Mouse (Mus musculus) ES-E14 (cell line): ENCODE measurements around the gene Kirrel3. TPM values are rescaled to one million over a fixed set of nuclear protein-coding genes. Genes with fewer than 3 reads are reported as not detected.

Experiments used
- DNase-seq: peaks from one replicate; pipeline ENCODE4 v3.0.0-alpha.2; 2013; ENCODE audit warnings: low read depth, low spot score
- H3K27ac ChIP-seq: 2 replicates; pipeline ENCODE4 v1.5.1; 2012; ENCODE audit warnings: low read depth, mild to moderate bottlenecking, low read length, moderate library complexity, mixed read lengths; ENCODE audit not compliant: poor library complexity, insufficient read depth, severe bottlenecking
- H3K36me3 ChIP-seq: 2 replicates; pipeline ENCODE4 v1.6.1; 2012; ENCODE audit warnings: mild to moderate bottlenecking, low read length, moderate library complexity, mixed read lengths; ENCODE audit not compliant: control insufficient read depth, poor library complexity, insufficient read depth, severe bottlenecking
- H3K4me1 ChIP-seq, 2 experiments: fragments of 150-350 bp in 1 of 2; sonication (generic) in 1 of 2; 2 replicates each; pipeline ENCODE4 v1.6.1; 2012; ENCODE audit warnings: low read length in 2 of 2, mild to moderate bottlenecking in 1 of 2, mixed read lengths in 1 of 2; ENCODE audit not compliant: control insufficient read depth in 2 of 2, insufficient read depth in 2 of 2, poor library complexity in 1 of 2
- H3K4me3 ChIP-seq, 2 experiments: fragments of 150-350 bp in 1 of 2; sonication (generic) in 1 of 2; 2 replicates each; pipeline ENCODE4 v1.5.1; 2012; ENCODE audit warnings: low read length in 2 of 2, low read depth in 1 of 2, mild to moderate bottlenecking in 1 of 2, mixed read lengths in 1 of 2; ENCODE audit not compliant: insufficient read depth in 1 of 2, poor library complexity in 1 of 2, severe bottlenecking in 1 of 2
- H3K9ac ChIP-seq: 2 replicates; pipeline ENCODE4 v1.6.1; 2012; ENCODE audit warnings: low read depth, mild to moderate bottlenecking, low read length, mixed read lengths; ENCODE audit not compliant: poor library complexity, insufficient read depth, severe bottlenecking
- H3K9me3 ChIP-seq: fragments of 150-350 bp; sonication (generic); 2 replicates; pipeline ENCODE4 v1.6.1; 2012; ENCODE audit warnings: low read depth, mild to moderate bottlenecking, low read length; ENCODE audit not compliant: control insufficient read depth, insufficient read depth
- CHD2 ChIP-seq: IDR thresholded peaks from 2 replicates; pipeline ENCODE4 v1.6.1; 2014; ENCODE audit warnings: mild to moderate bottlenecking, low read depth, low read length, inconsistent platforms
- HCFC1 ChIP-seq: IDR thresholded peaks from 2 replicates; pipeline ENCODE4 v1.6.1; 2012; ENCODE audit warnings: low read length, inconsistent platforms, borderline replicate concordance; ENCODE audit not compliant: insufficient read depth
- MAFK ChIP-seq: IDR thresholded peaks from 2 replicates; pipeline ENCODE4 v1.6.1; 2014; ENCODE audit warnings: mild to moderate bottlenecking, low read depth, low read length, inconsistent platforms; ENCODE audit not compliant: insufficient read depth
- ZC3H11A ChIP-seq: IDR thresholded peaks from 2 replicates; pipeline ENCODE4 v1.6.1; 2012; ENCODE audit warnings: low read depth, mild to moderate bottlenecking, inconsistent platforms, low read length, borderline replicate concordance
- ZNF384 ChIP-seq: IDR thresholded peaks from 2 replicates; pipeline ENCODE4 v1.6.1; 2012; ENCODE audit warnings: low read depth, low read length, inconsistent platforms
- in situ Hi-C, 2 experiments: fragments of 600-800 bp; cut with MboI; formaldehyde crosslinking; loops; one replicate each; pipeline ENCODE4 v1.15.1; 2025; ENCODE audit warnings: low sequenced_read_pairs in 2 of 2, inconsistent platforms in 1 of 2; ENCODE audit not compliant: unreplicated experiment in 2 of 2
- total RNA-seq: library from RNA; depleted of rRNA; stranded (reverse); fragments of 300-350 nt; gene quantifications from 2 replicates; pipeline ENCODE4 v1.2.3, GENCODE M21; 2012

The Kirrel3 gene
- total RNA-seq, 1 experiment: 0.67 TPM

- in situ Hi-C loops: loop anchor here (25.0 kb wide), 2 partner anchors 678 to 1947 kb away; partner anchors contain the start of gene Fli1 (in 1 of the 2)
- TF ChIP-seq MAFK (no peak), CHD2 (no peak), ZNF384 (no peak), ZC3H11A (no peak), HCFC1 (no peak)
These were observed 1.0 kb upstream of the Kirrel3 start for GRCm38 (mm10) chr9:34484665-34485064.

GRCm38 (mm10) chr9:34488267-34488666 lies 2.6 kb downstream of the Kirrel3 start:
- Histone ChIP-seq H3K4me3 (peak overlapping the region; percentile 55 to 60), H3K4me1 (0 out of 4 replicates have a peak, but pooled peaks cover 0 to 2% of the 10 kb centered on the region in 2 experiments), H3K9me3 (no peaks in the 10 kb centered on the region), H3K9ac (no peak overlapping the region), H3K36me3 (no peaks in the 10 kb centered on the region), H3K27ac (no peak overlapping the region)
- in situ Hi-C loops: loop anchor here (25.0 kb wide), 2 partner anchors 674 to 1951 kb away; partner anchors contain the start of gene Fli1 (in 1 of the 2)
- DNase-seq: no peak
- TF ChIP-seq HCFC1: no peak

More at GRCm38 (mm10) chr9:34484665-34485064, 1.0 kb upstream of the Kirrel3 start:
- Histone ChIP-seq H3K27ac (no peak overlapping the region), H3K9me3 (no peaks in the 10 kb centered on the region), H3K36me3 (no peaks in the 10 kb centered on the region), H3K4me1 (0 out of 4 replicates have a peak, but pooled peaks cover 0 to 2% of the 10 kb centered on the region in 2 experiments), H3K4me3 (no peak overlapping the region), H3K9ac (no peak overlapping the region)
- DNase-seq: no peak

- peak; percentile 26 for DNase-seq
- in situ Hi-C loops: loop anchor here (25.0 kb wide), 2 partner anchors 673 to 1952 kb away; partner anchors contain the start of gene Fli1 (in 1 of the 2)
- H3K9me3 ChIP-seq: no peaks in the 10 kb centered on the region
- H3K4me1 ChIP-seq: 0 out of 4 replicates have a peak, but pooled peaks cover 0 to 2% of the 10 kb centered on the region in 2 experiments
- H3K36me3 ChIP-seq: no peaks in the 10 kb centered on the region
- peak overlapping the region; percentile 55 to 60 for H3K4me3 ChIP-seq
- no peak overlapping the region for H3K27ac ChIP-seq
- H3K9ac ChIP-seq: peak overlapping the region; percentile 39
- TF ChIP-seq HCFC1 (no peak), CHD2 (no peak), ZC3H11A (no peak), MAFK (no peak)
These were observed 3.1 kb downstream of the Kirrel3 start for GRCm38 (mm10) chr9:34488700-34489315.

- in situ Hi-C loops: loop anchor here (25.0 kb wide), 2 partner anchors 673 to 1952 kb away; partner anchors contain the start of gene Fli1 (in 1 of the 2)
- no peak for DNase-seq
- Histone ChIP-seq H3K9ac (peak overlapping the region; percentile 39; the same call in 1 of the 2 replicates), H3K27ac (no peak overlapping the region), H3K9me3 (no peaks in the 10 kb centered on the region), H3K4me1 (0 out of 4 replicates have a peak, but pooled peaks cover 0 to 2% of the 10 kb centered on the region in 2 experiments), H3K36me3 (no peaks in the 10 kb centered on the region), H3K4me3 (peak overlapping the region; percentile 55 to 60)
- no peak for TF ChIP-seq ZC3H11A
- TF ChIP-seq CHD2: no peak
- no peak for TF ChIP-seq ZNF384
- TF ChIP-seq HCFC1: no peak
- no peak for TF ChIP-seq MAFK
These were observed 3.6 kb downstream of the Kirrel3 start for GRCm38 (mm10) chr9:34489316-34489710.
